Mouse (Mus musculus) liver, adult (tissue): Measurements from ENCODE around the gene Defb21.

Source experiments
- GATA4 ChIP-seq: IDR thresholded peaks from 2 replicates; pipeline ENCODE4 v1.6.1; 2014; ENCODE audit warnings: mild to moderate bottlenecking, low read length; ENCODE audit not compliant: insufficient replicate concordance

The Defb21 gene

GRCm38 (mm10) chr2:152586926-152587560 is 14.5 kb downstream of the Defb21 start:
- no peak for TF ChIP-seq GATA4

DNA sequence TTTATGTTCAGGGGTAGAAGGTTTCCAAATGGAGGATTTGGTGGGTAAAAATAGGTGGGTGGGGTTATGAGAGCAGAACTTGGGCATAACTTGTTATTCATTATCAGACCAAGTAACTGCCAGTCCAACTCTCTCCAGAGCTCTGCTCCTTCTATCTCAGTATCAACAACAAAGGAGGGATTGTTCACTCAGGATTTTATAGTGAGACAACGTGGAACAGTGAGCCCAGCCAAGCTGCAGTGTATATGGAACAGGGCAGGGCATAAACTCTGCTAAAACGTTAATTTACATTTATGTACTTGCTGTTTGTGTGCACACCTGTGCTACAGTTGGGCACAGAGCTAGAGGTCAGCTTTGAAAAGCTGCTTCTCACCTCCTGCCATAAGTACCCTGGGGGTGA is 15.9 kb downstream of the Defb21 start:
- no peak for TF ChIP-seq GATA4

DNA sequence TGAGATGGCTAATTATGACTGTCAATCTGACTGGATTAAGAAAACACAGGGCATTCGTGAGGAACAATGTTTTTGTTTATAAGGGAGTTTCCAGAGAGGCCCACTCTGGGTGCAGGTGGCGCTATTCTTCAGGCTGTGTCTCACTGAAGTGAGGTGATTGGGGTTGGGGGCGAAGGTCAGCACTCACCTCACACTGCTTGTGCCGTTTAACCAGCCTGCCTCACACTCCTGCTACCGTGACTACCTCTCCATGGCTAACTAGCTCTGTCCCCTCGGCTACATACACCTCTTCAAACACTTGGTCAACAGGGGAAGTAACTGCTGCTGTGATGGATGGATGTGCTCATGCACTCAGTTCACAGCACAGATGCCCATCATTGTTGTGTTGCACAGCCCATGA is 16.5 kb downstream of the Defb21 start:
- no peak for TF ChIP-seq GATA4

DNA sequence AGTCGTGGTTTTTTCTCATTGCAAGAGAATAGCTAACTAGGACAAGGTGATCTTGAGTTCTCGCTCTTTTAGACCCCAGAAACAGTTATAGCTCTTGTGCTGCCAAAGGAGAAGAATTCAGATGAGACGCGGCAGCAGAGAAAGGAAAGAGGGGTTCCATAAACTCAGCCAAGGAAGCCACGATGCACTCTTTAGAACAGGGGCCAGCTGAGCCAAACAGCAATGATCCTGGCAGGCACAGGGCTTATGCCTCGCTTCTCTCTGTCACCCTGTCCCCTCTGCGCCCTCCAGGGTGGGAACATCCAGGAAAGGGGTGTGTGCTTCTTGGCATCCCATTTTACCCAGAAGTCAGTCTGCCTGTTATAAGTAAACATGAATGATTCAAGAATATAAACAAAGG is 26.8 kb downstream of the Defb21 start, which contains the start of gene Defb45:
Defb45 (minus strand) TSS at position 101 of the 400 bp plus-strand sequence.
- no peak for TF ChIP-seq GATA4

DNA sequence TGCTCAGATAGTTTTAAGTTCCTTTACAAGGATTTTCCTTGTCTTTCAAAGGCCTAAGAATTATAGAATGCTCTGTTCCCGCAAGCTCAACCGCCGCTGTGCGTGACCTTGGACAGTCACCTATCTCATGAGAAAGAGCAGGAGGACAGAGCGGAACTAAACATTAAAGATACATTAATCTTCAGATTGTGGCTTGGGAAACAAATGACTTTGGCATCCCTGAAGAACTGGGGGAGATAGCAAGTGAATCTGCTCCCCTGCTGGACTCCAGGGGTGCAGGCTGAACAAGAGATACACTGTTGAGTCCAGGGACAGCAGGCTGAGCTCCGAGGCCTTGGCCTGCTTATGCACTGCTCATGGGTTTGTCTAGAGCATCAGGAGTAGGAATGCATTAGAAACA is 27.5 kb downstream of the Defb21 start:
- TF ChIP-seq GATA4: no peak

DNA sequence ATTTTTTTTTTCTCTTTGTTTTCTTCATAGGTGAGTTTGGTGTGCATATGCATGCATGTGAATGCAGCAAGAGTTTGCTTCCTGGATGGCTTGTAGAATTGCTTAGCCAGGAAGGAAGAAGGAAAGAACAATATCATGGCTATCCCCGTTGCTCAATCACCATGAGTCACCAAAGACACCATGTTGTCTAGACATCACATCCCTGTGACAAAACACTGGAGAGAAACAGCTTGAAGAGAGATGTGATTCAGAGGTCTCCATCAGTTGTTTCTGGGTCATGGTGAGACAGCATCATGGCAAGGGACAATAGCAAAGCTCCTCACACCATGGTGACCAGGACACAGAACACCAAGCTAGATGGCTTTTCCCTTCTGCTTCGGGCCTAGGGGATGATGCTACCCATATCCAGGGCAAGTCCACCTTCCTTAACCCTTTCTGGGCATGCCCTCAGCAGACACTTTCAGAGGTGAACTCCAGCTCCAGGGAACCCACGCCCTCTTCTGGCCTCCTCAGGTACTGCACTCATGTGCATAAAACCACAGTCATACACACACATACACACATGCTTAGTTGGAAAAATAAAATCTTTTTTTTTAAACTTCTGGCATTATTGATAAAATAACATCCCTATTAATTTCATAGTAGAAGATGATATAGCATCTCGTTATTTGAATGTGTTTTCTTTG is 28.9 kb downstream of the Defb21 start:
- no peak for TF ChIP-seq GATA4

DNA sequence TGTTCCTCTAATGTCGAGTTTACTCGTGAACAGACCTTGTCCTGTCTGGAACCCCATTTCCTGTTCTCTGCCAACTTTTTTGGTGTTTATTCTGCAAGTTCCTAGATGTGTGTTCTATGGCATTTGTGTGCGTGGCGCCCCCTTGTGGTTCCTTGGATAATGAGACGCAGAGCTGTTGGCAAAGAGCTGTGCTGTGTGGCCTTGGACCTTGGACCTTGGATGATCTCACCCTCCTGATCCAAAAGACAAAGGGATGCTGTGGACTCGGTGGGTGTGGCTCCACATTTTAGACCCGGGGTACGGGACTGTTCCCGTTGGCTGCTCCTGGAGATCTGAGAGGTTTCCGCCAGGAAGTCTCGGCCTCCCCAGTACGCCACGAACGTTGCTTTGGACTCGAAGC is 31.5 kb downstream of the Defb21 start, which contains the start of gene Defb36:
Defb36 (plus strand) TSS at position 271 of the 400 bp plus-strand sequence.
- TF ChIP-seq GATA4: no peak

DNA sequence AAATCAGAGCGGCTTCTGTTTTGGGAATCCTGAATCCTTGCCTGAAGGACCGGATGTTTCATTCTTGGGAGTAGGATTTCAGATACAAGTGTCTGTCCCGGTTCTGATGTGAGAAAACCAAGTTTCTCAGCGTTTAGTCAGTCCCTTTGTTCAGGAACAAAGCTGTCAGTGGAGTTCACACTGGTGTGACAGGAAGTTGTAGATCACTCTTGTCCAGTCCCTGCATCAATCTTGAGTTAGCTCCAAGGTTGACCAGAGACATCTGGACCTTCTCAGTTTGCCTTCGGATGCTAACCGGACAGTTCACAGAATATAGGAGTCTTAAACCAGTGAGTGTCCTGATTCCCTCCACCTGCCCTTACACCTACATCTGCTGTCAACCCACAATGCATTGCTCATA is 35.2 kb downstream of the Defb21 start:
- TF ChIP-seq GATA4: no peak

DNA sequence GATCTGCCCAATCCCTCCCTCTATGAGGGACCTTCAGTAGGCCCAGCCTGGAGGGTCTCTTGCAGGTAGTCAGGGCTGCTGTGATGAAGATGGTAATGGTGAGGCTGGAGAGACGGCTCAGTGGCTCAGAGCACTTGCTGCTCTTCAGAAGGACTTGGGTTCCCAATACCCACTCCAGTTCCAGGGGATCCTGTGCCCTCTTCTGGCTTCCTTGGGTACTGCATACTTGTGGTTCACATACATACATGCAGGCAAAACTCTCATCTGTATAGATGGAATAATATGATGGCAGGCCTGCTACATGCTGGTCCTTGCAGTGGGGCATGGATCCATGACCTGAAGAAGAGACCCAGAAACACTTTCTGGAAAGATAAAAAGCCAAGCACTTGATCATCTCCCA is 36.2 kb downstream of the Defb21 start:
- no peak for TF ChIP-seq GATA4

GRCm38 (mm10) chr2:152612193-152612592 is 39.6 kb downstream of the Defb21 start:
- TF ChIP-seq GATA4: no peak

DNA sequence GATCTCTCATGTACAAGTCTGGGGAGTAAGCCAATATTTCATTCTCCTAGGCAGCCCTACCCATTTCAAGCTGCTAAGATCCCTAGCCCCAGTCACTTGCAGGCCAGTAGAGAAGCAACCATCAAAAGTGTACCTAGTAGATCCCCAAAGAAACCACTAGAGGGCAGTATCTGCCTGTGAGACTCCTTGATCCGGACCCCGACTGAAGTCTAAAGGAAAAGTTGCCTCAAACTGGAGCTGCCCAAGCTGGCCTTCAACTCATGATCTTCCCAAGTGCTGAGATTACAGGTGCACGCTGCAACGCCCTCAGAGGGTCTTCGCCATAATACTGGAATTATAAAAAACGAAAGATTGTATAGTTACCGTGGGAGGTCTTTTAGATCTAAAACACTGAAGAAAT is 43.0 kb downstream of the Defb21 start:
- TF ChIP-seq GATA4: no peak

DNA sequence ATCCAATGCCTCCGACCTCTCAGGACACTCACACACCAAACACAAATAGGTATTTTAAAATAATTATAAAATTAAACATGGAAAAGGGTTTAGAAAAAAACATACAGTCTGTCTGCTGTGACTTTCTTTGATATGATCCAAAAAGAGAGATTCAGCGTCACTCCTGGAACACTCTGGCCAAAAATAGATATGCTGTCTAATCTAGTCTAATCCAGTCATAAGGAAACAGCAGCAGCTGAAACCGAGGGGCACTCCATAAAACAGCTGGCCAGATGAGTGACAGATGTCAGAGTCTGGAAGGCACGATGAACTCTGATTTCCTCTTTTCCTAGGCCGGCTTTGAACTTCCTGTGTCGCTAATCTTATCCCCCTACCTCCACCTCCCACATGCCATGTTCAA is 43.9 kb downstream of the Defb21 start:
- no peak for TF ChIP-seq GATA4

- TF ChIP-seq GATA4: no peak
Measured at GRCm38 (mm10) chr2:152617374-152617773, 44.8 kb downstream of the Defb21 start.

GRCm38 (mm10) chr2:152620367-152621134 is 48.0 kb downstream of the Defb21 start:
- TF ChIP-seq GATA4: no peak

DNA sequence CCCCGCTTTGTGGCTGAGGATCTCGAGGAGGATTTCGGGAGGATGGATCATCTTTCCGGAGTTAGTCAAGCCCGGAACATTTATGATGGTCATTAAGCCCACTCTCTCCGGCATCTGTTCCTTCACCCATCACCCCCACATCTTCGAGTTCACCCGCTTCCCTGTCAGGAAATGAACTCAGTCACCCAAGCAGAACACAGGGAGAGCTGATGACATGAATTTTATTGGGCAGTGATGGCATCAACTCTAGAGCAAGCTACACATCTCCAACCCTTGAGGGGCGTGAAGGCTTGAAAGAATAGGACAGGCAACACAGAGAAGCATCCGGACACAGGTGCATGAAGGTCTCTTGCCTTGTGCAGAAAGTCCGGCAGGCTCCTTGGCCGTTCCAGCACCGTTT is 49.6 kb downstream of the Defb21 start:
- no peak for TF ChIP-seq GATA4

- TF ChIP-seq GATA4: no peak
Measured at GRCm38 (mm10) chr2:152622953-152623352, 50.4 kb downstream of the Defb21 start, which contains the start of gene Defb25. TSS of gene Defb25 (minus strand) at chr2:152623053.
